Mouse (Mus musculus): ENCODE results near the gene Ncaph. TPM values are rescaled to one million over a fixed set of nuclear protein-coding genes. Genes with fewer than 3 reads are reported as not detected.
"Not testable (repeated sequence)": the region's sequence is repeated elsewhere in the genome, so short reads cannot be mapped to it uniquely, and the experiment has no call there.

Ncaph gene
- total and polyA plus RNA-seq, 3 experiments: 19.4 to 122 (median 103) TPM

DNA sequence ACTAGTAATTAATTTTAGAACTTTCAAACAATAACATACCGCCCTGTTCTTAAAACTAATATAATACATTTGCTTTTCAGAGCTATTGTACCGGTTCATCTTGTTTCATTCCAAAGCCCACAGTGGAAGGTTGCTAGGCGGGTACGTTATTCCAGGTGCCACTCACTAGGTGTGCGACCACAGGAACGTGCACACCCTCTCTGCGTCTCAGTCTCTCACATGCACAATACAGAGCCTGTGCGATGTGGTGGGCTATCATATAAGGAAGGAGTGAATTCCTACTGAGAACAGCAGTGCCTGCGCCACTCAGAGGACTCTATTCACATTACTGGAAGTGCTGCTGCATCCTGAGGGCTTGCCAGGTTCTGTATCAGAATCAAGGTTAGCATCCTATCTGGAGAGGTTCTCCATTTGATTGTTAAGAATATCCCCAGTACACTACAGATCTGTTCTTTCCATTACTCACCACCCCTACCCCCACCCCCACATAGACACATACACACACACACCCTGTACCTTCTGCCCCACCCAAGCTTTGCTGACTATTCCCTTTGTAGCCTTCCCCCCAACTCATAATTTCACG, 4.2 kb upstream of the Ncaph start:
- DNase-seq (ENCODE audit: low spot score): no peak
- Histone ChIP-seq H3K4me3 (ENCODE audit: low read depth, low read length) (no peak overlapping the region; the same call in 1 of the 2 replicates), H3K27me3 (ENCODE audit: insufficient read depth, low read length) (no peaks in the 10 kb centered on the region), H3K4me1 (ENCODE audit: insufficient read depth, low read depth, low read length) (peaks cover 78% of the 10 kb centered on the region), H3K9me3 (replicated peaks) (peaks cover 3% of the 10 kb centered on the region), H3K36me3 (replicated peaks) (peaks cover 51% of the 10 kb centered on the region)
- no peak for ATAC-seq (ENCODE audit: extremely low read depth, insufficient number of reproducible peaks, low FRiP score, poor library complexity, severe bottlenecking)
- TF ChIP-seq CTCF (IDR thresholded peaks at IDR 0.05; ENCODE audit: low read depth, low read length) (no peak), GATA1 (IDR thresholded peaks at IDR 0.05; ENCODE audit: borderline replicate concordance, low read length) (no peak), TAL1 (conservative IDR thresholded peaks at IDR 0.05; ENCODE audit: low read depth, low read length) (no peak), GATA2 (IDR thresholded peaks at IDR 0.05; ENCODE audit: borderline replicate concordance, low read depth, low read length) (no peak), POLR2AphosphoS5 (IDR thresholded peaks at IDR 0.05; ENCODE audit: insufficient replicate concordance, low read depth, low read length) (no peak)

DNA sequence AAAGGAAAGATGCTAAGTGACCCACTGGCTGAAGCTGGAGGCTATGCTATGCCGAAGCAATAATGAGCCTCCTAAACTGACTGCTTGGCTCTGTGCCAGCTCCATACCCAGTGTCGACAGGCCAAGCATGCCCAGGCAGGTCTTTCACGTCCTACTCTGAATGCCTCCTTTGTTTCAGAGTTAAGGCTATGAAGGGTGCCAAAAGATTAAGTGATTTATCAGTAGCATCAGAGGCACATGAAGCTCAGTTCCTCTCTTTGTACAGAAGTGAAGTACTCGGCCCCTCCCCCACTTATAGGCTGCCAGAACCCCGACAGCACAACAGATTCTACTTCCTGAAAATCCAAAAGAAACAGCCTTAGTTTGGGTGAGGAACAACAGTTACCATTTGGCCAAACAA, 3.2 kb upstream of the Ncaph start:
- TF ChIP-seq POLR2AphosphoS5 (IDR thresholded peaks at IDR 0.05; ENCODE audit: insufficient replicate concordance, low read depth, low read length) (no peak), GATA2 (IDR thresholded peaks at IDR 0.05; ENCODE audit: borderline replicate concordance, low read depth, low read length) (no peak), CTCF (IDR thresholded peaks at IDR 0.05; ENCODE audit: low read depth, low read length) (no peak), GATA1 (IDR thresholded peaks at IDR 0.05; ENCODE audit: borderline replicate concordance, low read length) (no peak), TAL1 (conservative IDR thresholded peaks at IDR 0.05; ENCODE audit: low read depth, low read length) (no peak)
- Histone ChIP-seq H3K4me1 (ENCODE audit: insufficient read depth, low read depth, low read length) (peaks cover 78% of the 10 kb centered on the region), H3K27me3 (ENCODE audit: insufficient read depth, low read length) (no peaks in the 10 kb centered on the region), H3K36me3 (replicated peaks) (peaks cover 45% of the 10 kb centered on the region), H3K9me3 (replicated peaks) (peaks cover 3% of the 10 kb centered on the region), H3K4me3 (ENCODE audit: low read depth, low read length) (peak overlapping the region; percentile 5; the same call in 1 of the 2 replicates)
- peak; percentile 54 for ATAC-seq (ENCODE audit: extremely low read depth, insufficient number of reproducible peaks, low FRiP score, poor library complexity, severe bottlenecking)
- no peak for DNase-seq (ENCODE audit: low spot score)

DNA sequence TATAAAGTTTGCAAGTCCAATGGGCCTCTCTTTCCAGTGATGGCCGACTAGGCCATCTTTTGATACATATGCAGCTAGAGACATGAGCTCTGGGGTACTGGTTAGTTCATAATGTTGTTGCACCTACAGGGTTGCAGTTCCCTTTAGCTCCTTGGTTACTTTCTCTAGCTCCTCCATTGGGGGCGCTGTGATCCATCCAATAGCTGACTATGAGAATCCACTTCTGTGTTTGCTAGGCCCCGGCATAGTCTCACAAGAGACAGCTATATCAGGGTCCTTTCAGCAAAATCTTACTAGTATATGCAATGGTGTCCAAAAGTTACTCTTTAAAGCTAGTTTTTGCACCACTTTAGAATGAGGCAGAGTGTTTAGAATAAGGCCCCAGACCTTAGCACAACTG, 1.5 kb upstream of the Ncaph start:
- Histone ChIP-seq H3K36me3 (replicated peaks) (peaks cover 44% of the 10 kb centered on the region), H3K4me1 (ENCODE audit: insufficient read depth, low read depth, low read length) (peaks cover 76% of the 10 kb centered on the region)
- DNase-seq (ENCODE audit: low spot score); ATAC-seq (ENCODE audit: extremely low read depth, insufficient number of reproducible peaks, low FRiP score, poor library complexity, severe bottlenecking); H3K4me3 ChIP-seq (ENCODE audit: low read depth, low read length); H3K27me3 ChIP-seq (ENCODE audit: insufficient read depth, low read length); H3K9me3 ChIP-seq (replicated peaks): not testable (repeated sequence)

DNA sequence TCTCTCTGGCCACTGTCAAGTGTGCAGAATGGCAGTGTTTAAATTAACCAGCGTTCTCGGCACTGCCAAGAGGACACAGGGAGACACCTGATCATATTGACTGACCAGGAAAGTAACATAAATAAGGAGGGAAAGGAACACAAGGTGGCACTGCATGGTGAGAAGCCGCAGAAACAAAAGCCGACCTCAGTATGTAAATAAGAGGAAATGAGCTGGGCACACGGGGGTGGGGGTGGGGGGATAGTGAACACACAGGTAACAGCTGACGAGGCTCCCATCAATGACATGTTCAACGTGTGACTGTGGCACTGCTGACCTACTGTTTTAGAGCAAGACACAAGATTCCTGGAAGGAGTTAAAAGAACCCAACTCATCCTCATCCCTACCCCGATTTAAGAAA, 2.4 kb downstream of the Ncaph start:
- no peak for DNase-seq (ENCODE audit: low spot score)
- no peak for TF ChIP-seq GATA1 (IDR thresholded peaks at IDR 0.05; ENCODE audit: borderline replicate concordance, low read length)
- no peak for TF ChIP-seq CTCF (IDR thresholded peaks at IDR 0.05; ENCODE audit: low read depth, low read length)
- no peak for TF ChIP-seq GATA2 (IDR thresholded peaks at IDR 0.05; ENCODE audit: borderline replicate concordance, low read depth, low read length)
- no peak for TF ChIP-seq TAL1 (conservative IDR thresholded peaks at IDR 0.05; ENCODE audit: low read depth, low read length)
- no peak for TF ChIP-seq POLR2AphosphoS5 (IDR thresholded peaks at IDR 0.05; ENCODE audit: insufficient replicate concordance, low read depth, low read length)
- Histone ChIP-seq H3K4me1 (ENCODE audit: insufficient read depth, low read depth, low read length) (peaks cover 62% of the 10 kb centered on the region), H3K27me3 (ENCODE audit: insufficient read depth, low read length) (no peaks in the 10 kb centered on the region), H3K4me3 (ENCODE audit: low read depth, low read length) (no peak overlapping the region; the same call in 1 of the 2 replicates), H3K36me3 (replicated peaks) (peaks cover 57% of the 10 kb centered on the region), H3K9me3 (replicated peaks) (no peaks in the 10 kb centered on the region)
- ATAC-seq (ENCODE audit: extremely low read depth, insufficient number of reproducible peaks, low FRiP score, poor library complexity, severe bottlenecking): no peak

DNA sequence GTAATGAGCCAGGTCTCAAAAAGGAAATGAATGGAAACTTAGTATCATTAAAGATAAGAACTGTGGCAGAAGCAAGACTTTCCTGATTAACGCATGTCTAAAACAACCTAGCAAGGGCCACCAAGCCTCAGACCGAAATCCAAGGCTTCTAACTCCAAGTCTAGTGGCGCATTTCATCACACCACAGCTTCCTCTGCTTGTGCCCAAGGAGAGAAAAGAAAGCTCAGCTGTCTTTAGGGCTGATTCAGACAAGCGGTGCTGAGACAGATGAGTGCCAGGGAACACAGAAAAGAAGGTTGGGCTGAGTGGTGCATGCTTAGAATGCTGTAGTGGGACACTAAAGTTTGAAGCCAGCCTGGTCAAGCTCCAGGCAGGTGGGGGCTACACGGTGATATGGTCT, 4.8 kb downstream of the Ncaph start:
- H3K36me3 ChIP-seq (replicated peaks): peaks cover 80% of the 10 kb centered on the region
- no peaks in the 10 kb centered on the region for H3K27me3 ChIP-seq (ENCODE audit: insufficient read depth, low read length)
- H3K4me1 ChIP-seq (ENCODE audit: insufficient read depth, low read depth, low read length): peaks cover 48% of the 10 kb centered on the region
- H3K9me3 ChIP-seq (replicated peaks): no peaks in the 10 kb centered on the region
- H3K4me3 ChIP-seq (ENCODE audit: low read depth, low read length): no peak overlapping the region
- DNase-seq (ENCODE audit: low spot score): no peak
- TF ChIP-seq GATA2 (IDR thresholded peaks at IDR 0.05; ENCODE audit: borderline replicate concordance, low read depth, low read length): no peak
- TF ChIP-seq TAL1 (conservative IDR thresholded peaks at IDR 0.05; ENCODE audit: low read depth, low read length): no peak
- no peak for TF ChIP-seq GATA1 (IDR thresholded peaks at IDR 0.05; ENCODE audit: borderline replicate concordance, low read length)
- no peak for TF ChIP-seq POLR2AphosphoS5 (IDR thresholded peaks at IDR 0.05; ENCODE audit: insufficient replicate concordance, low read depth, low read length)
- TF ChIP-seq CTCF (IDR thresholded peaks at IDR 0.05; ENCODE audit: low read depth, low read length): no peak
- no peak for ATAC-seq (ENCODE audit: extremely low read depth, insufficient number of reproducible peaks, low FRiP score, poor library complexity, severe bottlenecking)

DNA sequence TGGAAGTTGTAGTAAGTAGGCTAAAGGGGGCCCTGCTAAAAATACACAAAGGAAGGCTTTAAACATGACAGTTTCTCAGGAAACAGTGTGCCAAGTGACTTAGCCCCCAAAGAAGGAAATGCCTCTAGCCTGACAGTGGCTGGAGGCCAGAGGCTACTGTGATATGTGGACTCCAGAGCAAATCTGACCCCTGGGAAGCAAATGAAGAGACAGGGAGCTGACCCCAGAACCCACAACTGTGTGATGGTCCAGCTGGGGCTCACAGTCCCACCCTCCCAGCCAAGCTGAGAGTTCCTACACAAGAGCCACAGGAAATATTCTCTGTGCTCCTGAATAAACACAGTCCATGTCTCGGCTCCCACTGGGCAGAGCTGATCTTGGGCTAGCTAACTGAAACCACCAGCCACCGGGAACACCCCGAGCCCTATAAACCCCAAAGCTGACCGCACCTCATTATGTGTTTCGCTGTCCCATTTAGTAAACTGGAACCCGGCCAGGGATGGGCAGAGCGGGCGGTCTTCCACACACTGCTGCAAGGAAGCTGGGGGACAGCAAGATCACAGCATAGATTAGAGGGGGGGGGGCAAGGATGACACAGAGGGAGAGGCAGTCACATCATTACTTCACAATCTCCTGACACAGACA, 12.0 kb downstream of the Ncaph start:
- no peaks in the 10 kb centered on the region for H3K9me3 ChIP-seq (replicated peaks)

More for the DNA sequence above, 12.0 kb downstream of the Ncaph start:
- Histone ChIP-seq H3K4me3 (ENCODE audit: low read depth, low read length) (no peak overlapping the region), H3K4me1 (ENCODE audit: insufficient read depth, low read depth, low read length) (peaks cover 2% of the 10 kb centered on the region; the same call in 1 of the 2 replicates), H3K27me3 (ENCODE audit: insufficient read depth, low read length) (no peaks in the 10 kb centered on the region), H3K36me3 (replicated peaks) (peaks cover 93% of the 10 kb centered on the region)
- DNase-seq (ENCODE audit: low spot score) (no peak), ATAC-seq (ENCODE audit: extremely low read depth, insufficient number of reproducible peaks, low FRiP score, poor library complexity, severe bottlenecking) (no peak)
- TF ChIP-seq GATA2 (IDR thresholded peaks at IDR 0.05; ENCODE audit: borderline replicate concordance, low read depth, low read length): no peak
